Mouse (Mus musculus): ENCODE measurements around the gene Gm12166. TPM values are rescaled to one million over a fixed set of nuclear protein-coding genes. Genes with fewer than 3 reads are reported as not detected.
A peak's percentile ranks its signal among the peaks of the same experiment; 100 is the strongest.

Gm12166 gene
- polyA plus RNA-seq, 1 experiment from 2014 or later: 9.0 TPM

DNA sequence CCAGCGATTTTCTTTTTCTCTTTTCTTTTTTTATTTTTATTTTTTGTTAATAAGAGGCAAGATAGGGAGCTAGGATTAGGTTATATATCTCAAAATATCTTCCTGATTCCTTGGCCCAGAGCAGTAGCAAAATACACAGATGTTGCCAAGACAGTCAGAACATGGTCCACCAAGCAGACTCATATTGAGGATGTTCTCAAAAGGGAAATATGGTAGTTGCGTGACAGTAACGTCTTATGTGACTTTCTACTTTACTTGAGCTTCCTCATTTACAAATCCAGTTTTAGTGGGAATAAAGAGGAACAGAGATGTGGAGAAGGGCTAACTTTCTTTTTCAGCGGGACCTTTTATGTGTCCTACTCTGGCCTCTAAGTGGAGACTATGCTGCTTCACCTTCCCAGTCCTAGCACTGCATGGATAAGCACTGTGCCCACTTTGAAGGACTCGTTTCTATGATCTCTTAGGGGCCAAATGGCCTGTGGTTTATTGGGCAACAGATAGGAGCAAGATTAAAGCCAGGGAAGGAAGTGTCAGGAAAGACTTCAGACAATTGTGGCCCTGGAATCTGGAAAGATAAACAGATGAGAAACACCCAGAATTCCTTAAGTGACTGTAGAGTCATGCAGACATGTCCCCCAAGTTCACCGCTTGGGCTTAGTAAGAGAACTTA, 9.8 kb upstream of the Gm12166 start:
- Histone ChIP-seq H3K9ac (ENCODE audit: low read depth, low read length) (0 out of 2 replicates have a peak overlapping the region, but pooled peaks have one; percentile 24), H3K36me3 (ENCODE audit: control insufficient read depth, insufficient read depth, low read length) (peaks cover 2% of the 10 kb centered on the region)

GRCm38 (mm10) chr11:46060651-46061020, 8.5 kb upstream of the Gm12166 start:
- ATAC-seq (replicated peaks; ENCODE audit: insufficient number of reproducible peaks, low FRiP score, low TSS enrichment): no peak
- H3K9me3 ChIP-seq (replicated peaks; ENCODE audit: control insufficient read depth, low read length): no peaks in the 10 kb centered on the region
- 0 out of 2 replicates have a peak, but pooled peaks cover 2% of the 10 kb centered on the region for H3K36me3 ChIP-seq (ENCODE audit: control insufficient read depth, insufficient read depth, low read length)
- WGBS (ENCODE audit: insufficient replicate concordance): 53% methylated on average over 5 of the region's 5 CpGs
- peaks cover 34% of the 10 kb centered on the region for H3K4me1 ChIP-seq (ENCODE audit: control insufficient read depth, insufficient read depth, low read length)
- H3K9ac ChIP-seq (ENCODE audit: low read depth, low read length): no peak overlapping the region
- H3K27ac ChIP-seq (ENCODE audit: low read depth, low read length): no peak overlapping the region
- no peak overlapping the region for H3K4me3 ChIP-seq (ENCODE audit: low read depth, low read length)
- no peaks in the 10 kb centered on the region for H3K27me3 ChIP-seq (ENCODE audit: control insufficient read depth, insufficient read depth, low read length)
- no peak overlapping the region for H3K4me2 ChIP-seq

More for the DNA sequence above, 9.8 kb upstream of the Gm12166 start:
- WGBS (ENCODE audit: insufficient replicate concordance): 51% methylated on average over 6 of the region's 6 CpGs
- Histone ChIP-seq H3K4me2 (no peak overlapping the region), H3K27me3 (ENCODE audit: control insufficient read depth, insufficient read depth, low read length) (no peaks in the 10 kb centered on the region), H3K27ac (ENCODE audit: low read depth, low read length) (0 out of 2 replicates have a peak overlapping the region, but pooled peaks have one; percentile 18), H3K4me3 (ENCODE audit: low read depth, low read length) (no peak overlapping the region), H3K9me3 (replicated peaks; ENCODE audit: control insufficient read depth, low read length) (no peaks in the 10 kb centered on the region), H3K4me1 (ENCODE audit: control insufficient read depth, insufficient read depth, low read length) (peaks cover 44% of the 10 kb centered on the region)
- ATAC-seq (replicated peaks; ENCODE audit: insufficient number of reproducible peaks, low FRiP score, low TSS enrichment): no peak

- H3K9me3 ChIP-seq (replicated peaks; ENCODE audit: control insufficient read depth, low read length): no peaks in the 10 kb centered on the region
- no peak overlapping the region for H3K4me2 ChIP-seq
- peaks cover 33% of the 10 kb centered on the region for H3K4me1 ChIP-seq (ENCODE audit: control insufficient read depth, insufficient read depth, low read length)
- H3K27ac ChIP-seq (ENCODE audit: low read depth, low read length): no peak overlapping the region
- 49% methylated on average over 8 of the region's 8 CpGs for WGBS (ENCODE audit: insufficient replicate concordance)
- H3K27me3 ChIP-seq (ENCODE audit: control insufficient read depth, insufficient read depth, low read length): no peaks in the 10 kb centered on the region
- no peak overlapping the region for H3K4me3 ChIP-seq (ENCODE audit: low read depth, low read length)
- 0 out of 2 replicates have a peak, but pooled peaks cover 2% of the 10 kb centered on the region for H3K36me3 ChIP-seq (ENCODE audit: control insufficient read depth, insufficient read depth, low read length)
- H3K9ac ChIP-seq (ENCODE audit: low read depth, low read length): no peak overlapping the region
- no peak for ATAC-seq (replicated peaks; ENCODE audit: insufficient number of reproducible peaks, low FRiP score, low TSS enrichment)
These were observed 7.9 kb upstream of the Gm12166 start for GRCm38 (mm10) chr11:46059887-46060650.

DNA sequence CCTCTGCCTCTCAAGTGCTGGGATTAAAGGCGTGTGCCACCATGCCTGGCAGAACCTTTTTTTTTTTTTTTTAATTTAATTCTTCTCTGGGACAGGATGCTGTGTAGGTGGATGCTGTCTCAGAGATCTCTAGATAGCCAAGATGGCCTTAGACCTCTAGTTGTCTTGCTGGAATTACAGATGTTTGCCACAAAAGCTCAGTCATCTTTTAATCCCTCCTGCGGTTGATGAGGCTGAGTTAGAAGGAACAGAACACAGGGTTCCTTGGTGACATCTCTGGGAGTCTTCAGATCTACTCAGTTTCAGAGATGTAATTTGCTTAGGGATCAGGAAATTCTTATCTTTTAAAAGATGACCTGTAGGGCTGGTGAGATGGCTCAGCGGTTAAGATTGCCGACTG, 6.8 kb upstream of the Gm12166 start:
- Histone ChIP-seq H3K4me2 (peak overlapping the region; percentile 29; the same call in 1 of the 2 replicates), H3K4me1 (ENCODE audit: control insufficient read depth, insufficient read depth, low read length) (peaks cover 35% of the 10 kb centered on the region), H3K27ac (ENCODE audit: low read depth, low read length) (no peak overlapping the region), H3K9ac (ENCODE audit: low read depth, low read length) (no peak overlapping the region), H3K4me3 (ENCODE audit: low read depth, low read length) (no peak overlapping the region), H3K27me3 (ENCODE audit: control insufficient read depth, insufficient read depth, low read length) (no peaks in the 10 kb centered on the region), H3K9me3 (replicated peaks; ENCODE audit: control insufficient read depth, low read length) (no peaks in the 10 kb centered on the region), H3K36me3 (ENCODE audit: control insufficient read depth, insufficient read depth, low read length) (0 out of 2 replicates have a peak, but pooled peaks cover 2% of the 10 kb centered on the region)
- WGBS (ENCODE audit: insufficient replicate concordance): 84% methylated on average over 4 of the region's 4 CpGs
- ATAC-seq (replicated peaks; ENCODE audit: insufficient number of reproducible peaks, low FRiP score, low TSS enrichment): no peak

DNA sequence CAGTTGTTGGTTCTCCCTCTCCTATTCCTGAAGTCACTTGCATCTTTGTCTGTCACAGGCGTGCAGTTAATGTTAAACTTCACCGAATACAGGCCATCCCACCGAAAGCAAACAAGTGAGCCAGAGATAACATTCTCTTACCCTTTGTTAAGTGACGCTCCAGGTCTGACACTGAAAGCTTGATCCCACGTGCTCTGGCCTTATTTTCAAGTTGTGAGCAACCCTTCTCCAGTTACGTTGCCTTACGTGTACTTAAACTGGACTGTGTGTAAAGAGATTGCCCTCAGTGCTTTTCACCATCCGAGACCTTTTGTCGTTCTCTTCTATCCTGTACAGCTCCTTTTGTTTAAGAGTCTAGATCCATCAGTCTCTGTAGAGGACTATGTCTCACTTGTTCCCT, 5.9 kb upstream of the Gm12166 start:
- peaks cover 27% of the 10 kb centered on the region for H3K4me1 ChIP-seq (ENCODE audit: control insufficient read depth, insufficient read depth, low read length)
- whole genome bisulfite sequencing (ENCODE audit: insufficient replicate concordance): 20% methylated on average over 9 of the region's 9 CpGs
- H3K9me3 ChIP-seq (replicated peaks; ENCODE audit: control insufficient read depth, low read length): no peaks in the 10 kb centered on the region
- peak overlapping the region; percentile 74 for H3K4me2 ChIP-seq
- peak overlapping the region; percentile 24; the same call in 1 of the 2 replicates for H3K27ac ChIP-seq (ENCODE audit: low read depth, low read length)
- 0 out of 2 replicates have a peak, but pooled peaks cover 2% of the 10 kb centered on the region for H3K36me3 ChIP-seq (ENCODE audit: control insufficient read depth, insufficient read depth, low read length)
- peak overlapping the region; percentile 74 for H3K4me3 ChIP-seq (ENCODE audit: low read depth, low read length)
- ATAC-seq (replicated peaks; ENCODE audit: insufficient number of reproducible peaks, low FRiP score, low TSS enrichment): no peak
- H3K9ac ChIP-seq (ENCODE audit: low read depth, low read length): peak overlapping the region; percentile 54
- no peaks in the 10 kb centered on the region for H3K27me3 ChIP-seq (ENCODE audit: control insufficient read depth, insufficient read depth, low read length)

- Histone ChIP-seq H3K4me1 (ENCODE audit: control insufficient read depth, insufficient read depth, low read length) (peaks cover 22% of the 10 kb centered on the region), H3K4me3 (ENCODE audit: low read depth, low read length) (peak overlapping the region; percentile 74), H3K4me2 (peak overlapping the region; percentile 74), H3K9ac (ENCODE audit: low read depth, low read length) (peak overlapping the region; percentile 91), H3K27ac (ENCODE audit: low read depth, low read length) (peak overlapping the region; percentile 94), H3K36me3 (ENCODE audit: control insufficient read depth, insufficient read depth, low read length) (0 out of 2 replicates have a peak, but pooled peaks cover 2% of the 10 kb centered on the region), H3K27me3 (ENCODE audit: control insufficient read depth, insufficient read depth, low read length) (no peaks in the 10 kb centered on the region), H3K9me3 (replicated peaks; ENCODE audit: control insufficient read depth, low read length) (no peaks in the 10 kb centered on the region)
- ATAC-seq (replicated peaks; ENCODE audit: insufficient number of reproducible peaks, low FRiP score, low TSS enrichment): no peak; the same call in 1 of the 2 replicates
- under 1% methylated on average over 25 of the region's 25 CpGs for WGBS (ENCODE audit: insufficient replicate concordance)
These were observed 4.8 kb upstream of the Gm12166 start for GRCm38 (mm10) chr11:46056770-46057411.

GRCm38 (mm10) chr11:46055896-46056769, 4.0 kb upstream of the Gm12166 start, which contains the start of gene Adam19:
Gene Adam19, plus strand, starts transcription at chr11:46055992.
- peak within 1 kb of the TSS; percentile 74 for H3K4me3 ChIP-seq (ENCODE audit: low read depth, low read length)
- WGBS (ENCODE audit: insufficient replicate concordance): under 1% methylated on average over 51 of the region's 51 CpGs
- H3K4me1 ChIP-seq (ENCODE audit: control insufficient read depth, insufficient read depth, low read length): peaks cover 20% of the 10 kb centered on the region
- H3K4me2 ChIP-seq: peak within 1 kb of the TSS; percentile 74
- ATAC-seq (replicated peaks; ENCODE audit: insufficient number of reproducible peaks, low FRiP score, low TSS enrichment): peak; percentile 71
- no peaks in the 10 kb centered on the region for H3K9me3 ChIP-seq (replicated peaks; ENCODE audit: control insufficient read depth, low read length)
- H3K27ac ChIP-seq (ENCODE audit: low read depth, low read length): peak within 1 kb of the TSS; percentile 94
- H3K9ac ChIP-seq (ENCODE audit: low read depth, low read length): peak within 1 kb of the TSS; percentile 91
- 0 out of 2 replicates have a peak, but pooled peaks cover 2% of the 10 kb centered on the region for H3K36me3 ChIP-seq (ENCODE audit: control insufficient read depth, insufficient read depth, low read length)
- no peaks in the 10 kb centered on the region for H3K27me3 ChIP-seq (ENCODE audit: control insufficient read depth, insufficient read depth, low read length)
